Mouse (Mus musculus) thymus, postnatal 14 days (tissue): ENCODE measurements at regions not wholly inside any gene's neighbourhood (a gene's known extent, or its start where the extent isn't known, plus 50 kb on each side); places are given as distances from the start of the nearest gene placed in this dataset.

ENCODE experiments used
- DNase-seq: peaks from one replicate; pipeline ENCODE4 v3.0.0; 2021

DNA sequence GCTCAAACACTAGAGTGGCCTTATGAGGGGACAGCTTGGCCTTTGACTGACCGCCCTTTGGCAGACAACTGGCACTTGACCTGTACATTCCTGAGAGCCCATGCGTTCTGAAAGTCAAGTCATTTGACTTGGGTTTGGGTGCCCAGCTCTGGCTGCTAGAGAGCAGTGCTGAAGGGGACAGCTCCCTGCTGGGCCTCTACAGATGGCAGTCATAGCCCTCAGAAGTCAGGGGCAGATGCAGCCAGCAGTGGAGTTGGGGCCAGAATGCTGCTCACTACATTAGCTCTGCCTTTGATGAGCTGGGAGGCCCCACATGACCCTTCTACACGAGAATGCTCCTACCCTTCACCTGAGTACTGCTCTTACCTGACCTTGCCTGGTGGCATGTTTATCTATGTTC is 58.3 kb upstream of the Twist2 start:
- DNase-seq = peak; percentile 20

DNA sequence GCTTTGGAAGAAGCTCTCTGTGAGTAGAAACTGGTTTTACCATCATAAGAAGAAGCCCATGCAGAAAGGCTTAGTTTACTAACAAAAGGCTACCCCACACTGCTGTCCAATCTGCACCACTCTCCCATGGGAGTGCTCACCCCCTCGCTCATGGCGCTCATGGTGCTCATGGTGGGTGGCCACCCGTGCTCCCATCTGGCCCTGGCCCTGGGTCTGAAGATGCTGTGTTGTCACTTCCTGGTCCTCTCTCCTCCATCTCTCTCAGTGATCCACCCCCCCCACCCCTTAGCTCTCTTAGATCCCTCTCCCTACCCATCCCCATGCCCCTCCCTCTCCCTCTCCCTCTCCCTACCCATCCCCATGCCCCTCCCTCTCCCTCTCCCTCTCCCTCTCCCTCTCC is 57.2 kb upstream of the Twist2 start:
- no peak for DNase-seq

DNA sequence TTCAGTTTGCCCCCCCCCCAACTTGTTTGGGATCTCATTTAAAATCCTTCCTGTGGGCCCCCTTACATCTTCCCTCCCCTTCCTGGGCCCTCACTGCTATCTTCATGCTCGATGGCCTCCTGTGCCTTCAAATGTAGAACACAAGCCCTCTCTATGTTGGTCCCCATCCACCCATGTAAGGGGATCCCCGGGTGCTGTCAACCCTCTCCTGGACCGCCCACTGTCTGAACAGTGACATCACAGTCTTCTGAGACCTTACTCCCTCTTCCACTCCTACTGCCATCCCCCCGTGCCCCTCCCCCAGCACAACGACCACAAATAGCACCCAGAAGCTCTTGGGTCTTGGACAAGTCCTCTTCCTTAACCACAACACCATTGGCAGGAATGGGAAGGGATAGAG is 56.6 kb upstream of the Twist2 start:
- no peak for DNase-seq

DNA sequence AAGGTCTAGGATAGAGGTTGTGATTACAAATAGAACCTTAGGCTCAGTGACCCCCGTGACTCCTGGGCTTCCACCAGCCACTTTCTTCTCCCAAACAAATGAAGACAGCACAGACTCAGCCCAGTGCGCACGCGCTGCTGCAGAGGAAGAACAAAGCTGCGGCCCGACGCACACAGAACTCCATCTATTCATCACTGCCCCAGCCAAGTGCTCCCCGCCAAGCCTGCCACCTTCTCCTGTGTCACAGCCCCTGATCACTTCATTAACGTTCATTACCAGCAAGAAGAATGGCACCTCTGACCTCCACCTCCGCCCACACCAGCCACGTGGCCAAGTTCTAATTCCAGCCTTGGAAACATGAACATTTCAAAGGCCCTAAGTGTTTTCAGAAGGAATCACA is 53.7 kb upstream of the Twist2 start:
- DNase-seq = no peak
